Mouse (Mus musculus): Measurements from ENCODE around the gene Pfkfb3. TPM values are rescaled to one million over a fixed set of nuclear protein-coding genes. Genes with fewer than 3 reads are reported as not detected.
"Not testable (repeated sequence)": the region's sequence is repeated elsewhere in the genome, so short reads cannot be mapped to it uniquely, and the experiment has no call there.

Pfkfb3 gene
- polyA plus RNA-seq, 1 experiment: not detected

DNA sequence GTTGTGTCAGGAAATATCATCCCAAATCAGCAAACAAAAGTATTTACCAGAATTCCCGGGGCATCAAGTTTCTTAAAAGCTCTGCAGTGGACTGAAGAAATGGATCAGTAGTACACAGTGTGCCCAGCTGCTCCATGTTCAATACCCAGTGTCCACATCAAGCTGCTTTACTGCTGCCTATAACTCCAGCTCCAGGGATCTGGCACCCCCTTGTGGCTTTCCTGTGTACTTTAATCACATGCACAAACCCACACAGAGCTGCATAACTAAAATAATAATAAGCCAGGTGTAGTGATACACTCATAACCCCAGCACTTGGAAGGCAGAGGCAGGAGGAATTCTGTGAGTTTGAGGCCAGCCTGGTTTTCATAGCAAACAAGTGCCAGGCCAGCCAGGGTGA lies 11.2 kb downstream of the Pfkfb3 start:
- TF ChIP-seq POLR2A (IDR thresholded peaks at IDR 0.05; ENCODE audit: insufficient read depth, low read depth, low read length) (no peak), CTCF (IDR thresholded peaks at IDR 0.05; ENCODE audit: insufficient read depth, low read depth, low read length) (no peak)
- Histone ChIP-seq H3K4me1 (ENCODE audit: control insufficient read depth, insufficient read depth, low read length) (no peaks in the 10 kb centered on the region), H3K4me3 (ENCODE audit: insufficient read depth, low read depth, low read length) (no peak overlapping the region), H3K27ac (ENCODE audit: insufficient read depth, low read depth, low read length) (no peak overlapping the region)
- WGBS: 68% methylated on average over 1 of the region's 1 CpGs

GRCm38 (mm10) chr2:11542121-11542520 lies 11.8 kb downstream of the Pfkfb3 start:
- WGBS: 97% methylated on average over 1 of the region's 1 CpGs
- Histone ChIP-seq H3K4me3 (ENCODE audit: insufficient read depth, low read depth, low read length) (no peak overlapping the region), H3K27ac (ENCODE audit: insufficient read depth, low read depth, low read length) (no peak overlapping the region), H3K4me1 (ENCODE audit: control insufficient read depth, insufficient read depth, low read length) (no peaks in the 10 kb centered on the region)
- TF ChIP-seq POLR2A (IDR thresholded peaks at IDR 0.05; ENCODE audit: insufficient read depth, low read depth, low read length) (no peak), CTCF (IDR thresholded peaks at IDR 0.05; ENCODE audit: insufficient read depth, low read depth, low read length) (no peak)

- WGBS: 55% methylated on average over 1 of the region's 1 CpGs
- H3K4me3 ChIP-seq (ENCODE audit: insufficient read depth, low read depth, low read length); H3K27ac ChIP-seq (ENCODE audit: insufficient read depth, low read depth, low read length); H3K4me1 ChIP-seq (ENCODE audit: control insufficient read depth, insufficient read depth, low read length): not testable (repeated sequence)
Observed at GRCm38 (mm10) chr2:11541528-11541927, 12.3 kb downstream of the Pfkfb3 start.

GRCm38 (mm10) chr2:11535966-11536365 lies 17.9 kb downstream of the Pfkfb3 start:
- WGBS: 70% methylated on average over 8 of the region's 8 CpGs
- H3K4me3 ChIP-seq (ENCODE audit: insufficient read depth, low read depth, low read length): peak overlapping the region; percentile 57; the same call in 1 of the 2 replicates
- TF ChIP-seq CTCF (IDR thresholded peaks at IDR 0.05; ENCODE audit: insufficient read depth, low read depth, low read length) (no peak), POLR2A (IDR thresholded peaks at IDR 0.05; ENCODE audit: insufficient read depth, low read depth, low read length) (no peak)
- peaks cover 7% of the 10 kb centered on the region for H3K4me1 ChIP-seq (ENCODE audit: control insufficient read depth, insufficient read depth, low read length)
- no peak overlapping the region for H3K27ac ChIP-seq (ENCODE audit: insufficient read depth, low read depth, low read length)

DNA sequence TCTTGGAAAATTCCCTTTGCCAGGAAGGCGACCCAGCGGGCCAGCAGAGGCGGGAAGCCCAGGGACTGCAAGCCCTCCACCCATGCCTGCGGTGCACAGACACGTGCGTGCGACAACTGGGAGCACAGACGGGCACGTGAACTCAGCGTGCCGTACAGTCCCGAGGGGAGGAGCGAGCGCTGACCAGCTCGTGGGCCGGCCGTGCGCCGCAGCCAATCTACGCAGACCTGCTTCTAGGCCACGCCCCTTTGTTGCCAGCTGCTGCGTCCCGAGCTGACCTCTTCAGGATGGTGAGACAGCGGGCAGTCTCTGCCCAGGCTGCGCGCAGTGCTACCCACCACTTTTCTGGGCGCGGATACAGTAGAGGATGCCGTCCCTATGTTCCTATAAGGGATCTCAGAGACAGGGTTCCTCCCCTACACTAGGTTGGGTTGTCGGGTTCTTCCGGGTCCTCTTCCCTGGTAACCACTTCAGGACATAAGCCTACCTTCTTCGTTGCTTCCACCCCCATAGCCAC lies 18.4 kb downstream of the Pfkfb3 start:
- peaks cover 7% of the 10 kb centered on the region for H3K4me1 ChIP-seq (ENCODE audit: control insufficient read depth, insufficient read depth, low read length)
- WGBS: 2% methylated on average over 32 of the region's 32 CpGs
- H3K4me3 ChIP-seq (ENCODE audit: insufficient read depth, low read depth, low read length): peak overlapping the region; percentile 57
- peak overlapping the region; percentile 8; the same call in 1 of the 2 replicates for H3K27ac ChIP-seq (ENCODE audit: insufficient read depth, low read depth, low read length)
- no peak for TF ChIP-seq CTCF (IDR thresholded peaks at IDR 0.05; ENCODE audit: insufficient read depth, low read depth, low read length)

- peaks cover 11% of the 10 kb centered on the region for H3K4me1 ChIP-seq (ENCODE audit: control insufficient read depth, insufficient read depth, low read length)
- WGBS: 19% methylated on average over 10 of the region's 10 CpGs
- TF ChIP-seq CTCF (IDR thresholded peaks at IDR 0.05; ENCODE audit: insufficient read depth, low read depth, low read length) (no peak), POLR2A (IDR thresholded peaks at IDR 0.05; ENCODE audit: insufficient read depth, low read depth, low read length) (0 out of 2 replicates have a peak, but pooled peaks have one; percentile 2)
- no peak overlapping the region; the same call in 1 of the 2 replicates for H3K4me3 ChIP-seq (ENCODE audit: insufficient read depth, low read depth, low read length)
- H3K27ac ChIP-seq (ENCODE audit: insufficient read depth, low read depth, low read length): peak overlapping the region; percentile 10; the same call in 1 of the 2 replicates
Observed at GRCm38 (mm10) chr2:11534826-11535225, 19.1 kb downstream of the Pfkfb3 start.

DNA sequence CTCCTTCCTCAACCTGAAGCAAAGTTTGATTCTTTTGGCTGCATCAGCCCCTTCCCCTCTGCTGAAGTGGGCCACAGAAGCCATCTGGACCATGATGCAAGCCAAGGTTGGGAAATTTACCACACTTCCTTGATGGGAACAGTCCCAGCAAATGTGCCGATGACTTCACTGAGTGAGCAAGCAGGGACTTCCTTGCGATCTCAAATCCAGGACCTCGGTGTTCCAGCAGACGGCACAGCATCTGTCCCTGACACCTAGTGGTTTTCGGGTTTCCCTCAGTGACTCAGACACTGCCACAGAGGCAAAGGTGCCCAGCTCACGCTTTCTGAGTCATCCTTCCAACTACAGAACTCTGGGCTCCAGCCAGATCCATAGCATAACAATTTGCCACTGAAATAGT lies 23.8 kb downstream of the Pfkfb3 start:
- no peak for TF ChIP-seq CTCF (IDR thresholded peaks at IDR 0.05; ENCODE audit: insufficient read depth, low read depth, low read length)
- TF ChIP-seq POLR2A (IDR thresholded peaks at IDR 0.05; ENCODE audit: insufficient read depth, low read depth, low read length): no peak
- no peak overlapping the region for H3K4me3 ChIP-seq (ENCODE audit: insufficient read depth, low read depth, low read length)
- no peak overlapping the region for H3K27ac ChIP-seq (ENCODE audit: insufficient read depth, low read depth, low read length)
- peaks cover 7% of the 10 kb centered on the region for H3K4me1 ChIP-seq (ENCODE audit: control insufficient read depth, insufficient read depth, low read length)
- whole genome bisulfite sequencing: 31% methylated on average over 6 of the region's 6 CpGs

DNA sequence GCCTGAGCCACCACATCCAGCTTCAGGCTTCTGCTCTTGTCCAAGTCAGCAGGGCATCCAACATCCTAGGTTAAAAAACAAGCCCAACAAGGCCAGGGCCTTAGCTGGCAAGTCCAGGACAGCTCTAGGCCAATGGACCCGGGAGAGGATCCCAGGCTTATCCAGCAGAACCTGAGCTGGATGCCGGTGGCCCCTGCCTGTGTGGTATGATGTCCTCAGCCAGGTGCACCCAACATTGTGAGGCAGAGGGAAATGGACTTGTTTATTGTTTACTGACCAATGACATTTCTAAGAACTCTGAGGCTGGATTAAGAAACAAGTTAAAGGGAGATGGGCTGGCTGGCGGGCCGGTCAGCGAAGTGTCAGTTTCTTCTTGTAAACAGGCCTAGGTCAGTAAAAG lies 27.8 kb downstream of the Pfkfb3 start:
- Histone ChIP-seq H3K4me3 (ENCODE audit: insufficient read depth, low read depth, low read length) (no peak overlapping the region), H3K4me1 (ENCODE audit: control insufficient read depth, insufficient read depth, low read length) (peaks cover 5% of the 10 kb centered on the region), H3K27ac (ENCODE audit: insufficient read depth, low read depth, low read length) (no peak overlapping the region)
- 94% methylated on average over 5 of the region's 5 CpGs for WGBS
- TF ChIP-seq CTCF (IDR thresholded peaks at IDR 0.05; ENCODE audit: insufficient read depth, low read depth, low read length) (no peak), POLR2A (IDR thresholded peaks at IDR 0.05; ENCODE audit: insufficient read depth, low read depth, low read length) (no peak)

DNA sequence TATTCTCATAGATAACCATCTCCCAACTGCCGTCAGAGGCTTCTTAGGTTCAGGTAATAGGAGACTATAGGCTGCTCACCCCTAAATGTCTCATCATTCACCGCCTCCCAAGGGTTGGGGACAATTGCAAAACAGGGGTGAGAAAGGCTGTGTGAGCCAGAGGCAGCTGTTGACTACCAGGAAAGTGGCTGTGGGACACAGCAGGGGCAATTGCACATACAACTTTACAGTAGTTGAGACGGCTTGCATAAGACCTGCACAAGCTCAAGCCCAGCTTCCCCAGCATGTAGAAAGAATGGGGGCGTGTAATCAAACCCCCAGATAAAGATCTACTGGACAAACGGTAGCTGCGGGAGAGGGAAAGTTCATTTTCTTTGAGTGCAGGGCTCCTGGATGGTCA lies 29.1 kb downstream of the Pfkfb3 start:
- Histone ChIP-seq H3K4me1 (ENCODE audit: control insufficient read depth, insufficient read depth, low read length) (no peaks in the 10 kb centered on the region), H3K27ac (ENCODE audit: insufficient read depth, low read depth, low read length) (no peak overlapping the region), H3K4me3 (ENCODE audit: insufficient read depth, low read depth, low read length) (no peak overlapping the region)
- TF ChIP-seq CTCF (IDR thresholded peaks at IDR 0.05; ENCODE audit: insufficient read depth, low read depth, low read length): no peak
- no peak for TF ChIP-seq POLR2A (IDR thresholded peaks at IDR 0.05; ENCODE audit: insufficient read depth, low read depth, low read length)
- 95% methylated on average over 6 of the region's 6 CpGs for WGBS

DNA sequence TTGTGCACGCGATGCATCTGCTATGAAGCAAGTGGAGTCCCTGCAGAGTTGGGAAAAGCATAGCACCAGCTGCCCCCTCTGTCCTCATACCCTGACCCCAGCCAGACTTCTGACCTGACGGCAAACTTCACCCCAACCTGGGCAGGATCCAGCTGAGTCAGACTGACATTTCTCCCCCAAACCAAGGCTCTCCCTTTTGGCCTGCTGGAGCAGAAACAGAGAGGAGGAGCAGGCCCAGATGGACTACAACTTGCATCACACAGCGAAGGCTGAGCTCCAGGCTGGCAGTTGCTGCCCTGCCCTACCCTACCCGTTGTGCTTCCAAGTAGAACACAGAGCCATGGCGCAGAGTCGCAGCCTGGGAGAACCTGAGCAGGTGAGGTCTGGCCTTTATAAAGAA lies 32.1 kb downstream of the Pfkfb3 start:
- no peak overlapping the region for H3K4me3 ChIP-seq (ENCODE audit: insufficient read depth, low read depth, low read length)
- no peaks in the 10 kb centered on the region for H3K4me1 ChIP-seq (ENCODE audit: control insufficient read depth, insufficient read depth, low read length)
- 95% methylated on average over 7 of the region's 7 CpGs for WGBS
- H3K27ac ChIP-seq (ENCODE audit: insufficient read depth, low read depth, low read length): no peak overlapping the region
- TF ChIP-seq POLR2A (IDR thresholded peaks at IDR 0.05; ENCODE audit: insufficient read depth, low read depth, low read length): no peak
- no peak for TF ChIP-seq CTCF (IDR thresholded peaks at IDR 0.05; ENCODE audit: insufficient read depth, low read depth, low read length)
